ENCODE assay signal across 1 mouse cellular context in the genomic region with DNA sequence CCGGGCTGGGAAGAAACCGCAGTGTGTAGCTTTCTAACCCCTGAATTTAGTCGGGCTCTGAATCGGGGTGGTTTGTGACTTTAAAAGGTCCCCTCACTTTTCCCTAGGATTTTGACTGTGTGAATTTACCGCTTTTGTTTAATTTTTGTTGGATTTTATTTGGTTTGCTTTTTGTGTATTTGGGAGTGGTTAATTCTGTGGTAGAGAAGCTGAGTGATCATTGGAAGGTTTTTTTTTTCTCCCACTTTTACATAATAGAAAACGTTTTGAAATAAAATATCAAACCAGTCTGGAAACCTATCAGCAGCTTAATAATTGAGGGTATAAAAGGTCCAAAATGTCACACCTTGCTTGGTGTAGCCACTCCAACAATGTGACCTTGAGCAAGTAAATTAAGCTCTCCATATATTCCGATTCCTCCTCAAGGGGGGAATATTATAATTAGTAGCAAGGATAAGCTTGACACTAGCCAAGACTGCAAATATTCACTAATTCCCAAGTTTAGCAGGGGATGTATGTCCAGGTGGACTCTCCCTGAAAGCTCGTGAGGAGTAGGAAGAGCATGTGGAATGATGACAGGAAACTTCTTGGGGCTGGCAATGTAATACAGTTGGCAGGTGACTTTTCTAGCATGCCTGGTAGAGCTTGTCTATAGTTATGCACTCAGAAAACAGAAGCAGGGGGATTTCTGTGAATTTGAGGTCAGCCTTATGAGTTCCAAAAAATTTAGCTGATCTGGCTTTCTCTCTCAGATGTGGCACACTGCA.
A peak's percentile ranks its signal among the peaks of the same experiment; 100 is the strongest.
TF ChIP-seq lines count a peak whose summit lies in the region.

No protein-coding gene starts in this region.

TF ChIP-seq in MEL, 35 proteins besides CTCF, POLR2A, EP300 and RAD21:
- TF ChIP-seq ZC3H11A (IDR thresholded peaks at IDR 0.05; ENCODE audit: low read depth, low read length) (no peak), POLR2AphosphoS2 (IDR thresholded peaks at IDR 0.05; ENCODE audit: low read length) (no peak), CHD2 (IDR thresholded peaks at IDR 0.05; ENCODE audit: low read length) (no peak), MYC (IDR thresholded peaks at IDR 0.05; ENCODE audit: low read depth, low read length) (peak; percentile 49; the same call in 1 of the 2 replicates), MEF2A (IDR thresholded peaks at IDR 0.05; ENCODE audit: extremely low read depth, insufficient replicate concordance, low read depth, low read length, poor library complexity, severe bottlenecking) (no peak), ZKSCAN1 (IDR thresholded peaks at IDR 0.05; ENCODE audit: low read depth, low read length) (no peak), ZNF384 (IDR thresholded peaks at IDR 0.05; ENCODE audit: low read depth, low read length) (peak; percentile 64), POLR2AphosphoS5 (IDR thresholded peaks at IDR 0.05; ENCODE audit: borderline replicate concordance, low read depth, low read length) (no peak), MAZ (IDR thresholded peaks at IDR 0.05; ENCODE audit: low read depth, low read length) (no peak), ELF1 (IDR thresholded peaks at IDR 0.05; ENCODE audit: low read depth, low read length) (no peak), KAT2A (conservative IDR thresholded peaks at IDR 0.05; ENCODE audit: low read depth, low read length) (no peak), CHD1 (IDR thresholded peaks at IDR 0.05; ENCODE audit: low read depth, low read length) (peak; percentile 87; the same call in 1 of the 2 replicates), NRF1 (IDR thresholded peaks at IDR 0.05; ENCODE audit: insufficient read depth, low read depth, low read length, poor library complexity, severe bottlenecking) (no peak), TBP (IDR thresholded peaks at IDR 0.05; ENCODE audit: low read depth, low read length) (no peak)
